Mouse (Mus musculus): ENCODE results near the gene Mogs.

The Mogs gene

GRCm38 (mm10) chr6:83124851-83125312 lies 9.6 kb downstream of the Mogs start:
- DNase-seq = peak; percentile 93

GRCm38 (mm10) chr6:83125331-83125730 lies 10.0 kb downstream of the Mogs start, which contains the start of gene Ino80b:
Gene Ino80b, minus strand, starts transcription at chr6:83125431.
- DNase-seq = no peak

- DNase-seq = no peak
Measured at GRCm38 (mm10) chr6:83127419-83127818, 12.1 kb downstream of the Mogs start.

GRCm38 (mm10) chr6:83131469-83132034 lies 16.3 kb downstream of the Mogs start:
- peak; percentile 76 for DNase-seq

- DNase-seq = no peak
Measured at GRCm38 (mm10) chr6:83132176-83132919, 17.1 kb downstream of the Mogs start.

- no peak for DNase-seq
Measured at GRCm38 (mm10) chr6:83134226-83134625, 18.9 kb downstream of the Mogs start.

GRCm38 (mm10) chr6:83134951-83135513 lies 19.7 kb downstream of the Mogs start, which contains the start of gene Rtkn:
Gene Rtkn, plus strand, starts transcription at chr6:83135463.
- DNase-seq = peak; percentile 57

- peak; percentile 82 for DNase-seq
Measured at GRCm38 (mm10) chr6:83135571-83136161, 20.4 kb downstream of the Mogs start.

- DNase-seq = no peak
Measured at GRCm38 (mm10) chr6:83136291-83136880, 21.1 kb downstream of the Mogs start.

GRCm38 (mm10) chr6:83136881-83137575 lies 21.7 kb downstream of the Mogs start:
- peak; percentile 82 for DNase-seq

GRCm38 (mm10) chr6:83137576-83137950 lies 22.3 kb downstream of the Mogs start:
- peak; percentile 89 for DNase-seq

GRCm38 (mm10) chr6:83138056-83138455 lies 22.8 kb downstream of the Mogs start:
- no peak for DNase-seq

GRCm38 (mm10) chr6:83140044-83140443 lies 24.7 kb downstream of the Mogs start:
- DNase-seq = no peak

GRCm38 (mm10) chr6:83141636-83142035 lies 26.3 kb downstream of the Mogs start:
- DNase-seq = no peak

GRCm38 (mm10) chr6:83142211-83142731 lies 27.0 kb downstream of the Mogs start:
- no peak for DNase-seq

- DNase-seq = no peak
Measured at GRCm38 (mm10) chr6:83142886-83143285, 27.6 kb downstream of the Mogs start.

GRCm38 (mm10) chr6:83145209-83145608 lies 29.9 kb downstream of the Mogs start:
- no peak for DNase-seq

- no peak for DNase-seq
Measured at GRCm38 (mm10) chr6:83145805-83146204, 30.5 kb downstream of the Mogs start.

GRCm38 (mm10) chr6:83147280-83147679 lies 32.0 kb downstream of the Mogs start:
- DNase-seq = no peak

- no peak for DNase-seq
Measured at GRCm38 (mm10) chr6:83151721-83152120, 36.4 kb downstream of the Mogs start.

GRCm38 (mm10) chr6:83153038-83153437 lies 37.7 kb downstream of the Mogs start:
- DNase-seq = no peak

- DNase-seq = no peak
Measured at GRCm38 (mm10) chr6:83153485-83153884, 38.2 kb downstream of the Mogs start.

Data from kidney, adult 18-20 months (tissue).